In the genomic region with DNA sequence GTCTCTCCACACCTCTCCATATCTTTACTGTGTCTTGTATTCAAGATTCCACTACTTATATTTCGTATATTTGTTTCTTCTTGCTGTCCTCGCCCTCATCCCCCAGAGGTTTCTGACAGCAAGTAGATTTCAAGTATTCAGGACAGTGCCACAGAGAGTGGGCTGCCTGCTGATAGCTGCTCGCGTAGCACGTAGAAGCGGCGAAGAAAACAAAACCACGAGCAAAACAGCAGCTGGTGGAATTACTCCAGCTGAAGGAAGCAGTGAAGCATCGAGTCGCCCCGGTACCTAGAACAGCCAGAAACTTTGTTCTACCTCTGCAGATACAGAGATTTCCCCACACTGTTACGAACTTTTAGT, we compare ENCODE assay signal across 8 mouse cellular contexts. TPM values are rescaled to one million over a fixed set of nuclear protein-coding genes. Genes with fewer than 3 reads are reported as not detected.
DNase-seq lines count a peak whose midpoint lies in the region; ATAC-seq and TF ChIP-seq lines count a peak whose summit lies in the region.

No protein-coding gene starts in this region.

- H3K27me3 ChIP-seq in kidney, postnatal 0 days (ENCODE audit: insufficient read depth, low read length), result no peaks in the 10 kb centered on the region
- peaks cover 2 to 3% of the 10 kb centered on the region in 2 experiments for H3K27me3 ChIP-seq in MEL (ENCODE audit: control insufficient read depth in 1 of 2, insufficient read depth in 2 of 2, low read length in 2 of 2)
- H3K27me3 ChIP-seq in embryonic facial prominence, embryonic 11.5 days (ENCODE audit: control insufficient read depth, insufficient read depth, low read length), result no peaks in the 10 kb centered on the region
- no peaks in the 10 kb centered on the region for H3K27me3 ChIP-seq in hindbrain, postnatal 0 days (ENCODE audit: insufficient read depth, low read length)

- peak overlapping the region; percentile 93 for H3K27ac ChIP-seq in kidney, postnatal 0 days
- peak overlapping the region; percentile 95 for H3K27ac ChIP-seq in MEL (ENCODE audit: control insufficient read depth, low read depth, low read length)
- peak overlapping the region; percentile 62; the same call in 1 of the 2 replicates for H3K27ac ChIP-seq in embryonic facial prominence, embryonic 11.5 days (replicated peaks; ENCODE audit: low read depth, low read length)
- H3K27ac ChIP-seq in hindbrain, postnatal 0 days, result peak overlapping the region; percentile 94

- H3K9me3 ChIP-seq in kidney, postnatal 0 days (replicated peaks; ENCODE audit: low read length), result no peaks in the 10 kb centered on the region
- H3K9me3 ChIP-seq in MEL (replicated peaks; ENCODE audit: insufficient read depth, low read length), result no peaks in the 10 kb centered on the region
- no peaks in the 10 kb centered on the region for H3K9me3 ChIP-seq in embryonic facial prominence, embryonic 11.5 days (replicated peaks; ENCODE audit: control insufficient read depth, low read length)
- no peaks in the 10 kb centered on the region for H3K9me3 ChIP-seq in hindbrain, postnatal 0 days (ENCODE audit: low read length)

- peaks cover 6% of the 10 kb centered on the region; the same call in 1 of the 2 replicates for H3K79me2 ChIP-seq in MEL (ENCODE audit: control insufficient read depth, insufficient read depth, low read length, poor library complexity)

- no peak for TF ChIP-seq RAD21 in MEL (IDR thresholded peaks at IDR 0.05; ENCODE audit: low read depth, low read length)

- 0 out of 2 replicates have a peak, but pooled peaks cover 6% of the 10 kb centered on the region for H3K36me3 ChIP-seq in kidney, postnatal 0 days (ENCODE audit: insufficient read depth, low read length)
- H3K36me3 ChIP-seq in MEL (ENCODE audit: control insufficient read depth in 1 of 2, insufficient read depth in 2 of 2, low read length in 2 of 2), result peaks cover 0 to 17% of the 10 kb centered on the region in 2 experiments; a peak in 3 of 4 replicates
- no peaks in the 10 kb centered on the region; the same call in 1 of the 2 replicates for H3K36me3 ChIP-seq in embryonic facial prominence, embryonic 11.5 days (replicated peaks; ENCODE audit: control insufficient read depth, insufficient read depth, low read depth, low read length)
- 0 out of 2 replicates have a peak, but pooled peaks cover 3% of the 10 kb centered on the region for H3K36me3 ChIP-seq in hindbrain, postnatal 0 days (ENCODE audit: insufficient read depth, low read length)

- TF ChIP-seq CTCF in kidney, postnatal 0 days (IDR thresholded peaks at IDR 0.05; ENCODE audit: low read depth), result no peak
- TF ChIP-seq CTCF in MEL (IDR thresholded peaks at IDR 0.05 in 2 of 3, conservative IDR thresholded peaks at IDR 0.05 in 1 of 3; ENCODE audit: control insufficient read depth in 1 of 3, insufficient read depth in 1 of 3, low read depth in 2 of 3, low read length in 3 of 3, poor library complexity in 1 of 3, severe bottlenecking in 1 of 3), result no peak
- TF ChIP-seq CTCF in hindbrain, postnatal 0 days (IDR thresholded peaks at IDR 0.05; ENCODE audit: low read depth), result no peak

- no peak for TF ChIP-seq POLR2A in MEL (IDR thresholded peaks at IDR 0.05; ENCODE audit: control insufficient read depth in 1 of 2, insufficient read depth in 1 of 2, low read depth in 1 of 2, low read length in 2 of 2, poor library complexity in 1 of 2)

- H3K4me3 ChIP-seq in kidney, postnatal 0 days (replicated peaks; ENCODE audit: low read depth, low read length), result peak overlapping the region; percentile 68
- H3K4me3 ChIP-seq in MEL (ENCODE audit: control insufficient read depth in 1 of 2, insufficient read depth in 1 of 2, low read depth in 2 of 2, low read length in 2 of 2), result peak overlapping the region; percentile 64 to 78
- H3K4me3 ChIP-seq in embryonic facial prominence, embryonic 11.5 days (ENCODE audit: low read depth, low read length), result peak overlapping the region; percentile 77
- H3K4me3 ChIP-seq in hindbrain, postnatal 0 days (ENCODE audit: low read length), result peak overlapping the region; percentile 80

- no peak for DNase-seq in kidney, postnatal 0 days (ENCODE audit: low spot score)
- DNase-seq in kidney, adult 11 months, result no peak
- DNase-seq in MEL (ENCODE audit: low read depth, low spot score), result no peak
- DNase-seq in embryonic facial prominence, embryonic 11.5 days (ENCODE audit: low spot score), result no peak
- DNase-seq in hindbrain, postnatal 0 days (ENCODE audit: low spot score), result peak; percentile 32
- peak; percentile 19 for DNase-seq in lung, postnatal 10 days
- DNase-seq in thymus, postnatal 14 days, result peak; percentile 41
- DNase-seq in cerebellum, adult 9-11 months, result no peak

- WGBS in kidney, postnatal 0 days, result 19% methylated on average over 12 of the region's 12 CpGs
- whole genome bisulfite sequencing in embryonic facial prominence, embryonic 11.5 days, result 16% methylated on average over 12 of the region's 12 CpGs
- WGBS in hindbrain, postnatal 0 days, result 15% methylated on average over 12 of the region's 12 CpGs

- H3K9ac ChIP-seq in kidney, postnatal 0 days (ENCODE audit: low read depth, low read length), result peak overlapping the region; percentile 75
- H3K9ac ChIP-seq in MEL (ENCODE audit: control insufficient read depth, low read depth, low read length, poor library complexity, severe bottlenecking), result peak overlapping the region; percentile 86
- H3K9ac ChIP-seq in embryonic facial prominence, embryonic 11.5 days (replicated peaks; ENCODE audit: low read length), result peak overlapping the region; percentile 77
- peak overlapping the region; percentile 78 for H3K9ac ChIP-seq in hindbrain, postnatal 0 days (replicated peaks; ENCODE audit: low read length)

- peak overlapping the region; percentile 87 for H3K4me2 ChIP-seq in kidney, postnatal 0 days (ENCODE audit: low read length)
- peak overlapping the region; percentile 50 for H3K4me2 ChIP-seq in embryonic facial prominence, embryonic 11.5 days (ENCODE audit: low read depth, low read length)
- peak overlapping the region; percentile 96 for H3K4me2 ChIP-seq in hindbrain, postnatal 0 days (ENCODE audit: low read depth, low read length)

- ATAC-seq in kidney, postnatal 0 days (replicated peaks; ENCODE audit: low FRiP score, low read depth), result no peak; the same call in 1 of the 2 replicates
- ATAC-seq in embryonic facial prominence, embryonic 11.5 days (replicated peaks; ENCODE audit: insufficient number of reproducible peaks, low FRiP score, low TSS enrichment, low read depth), result no peak; the same call in 1 of the 2 replicates
- ATAC-seq in hindbrain, postnatal 0 days, result peak; percentile 66

- peaks cover 15% of the 10 kb centered on the region; the same call in 1 of the 2 replicates for H3K4me1 ChIP-seq in kidney, postnatal 0 days (replicated peaks; ENCODE audit: insufficient read depth, low read length)
- peaks cover 0 to 5% of the 10 kb centered on the region in 2 experiments; a peak in 1 of 4 replicates for H3K4me1 ChIP-seq in MEL (ENCODE audit: control insufficient read depth in 1 of 2, insufficient read depth in 2 of 2, low read length in 2 of 2)
- no peaks in the 10 kb centered on the region for H3K4me1 ChIP-seq in embryonic facial prominence, embryonic 11.5 days (ENCODE audit: control insufficient read depth, insufficient read depth, low read length)
- H3K4me1 ChIP-seq in hindbrain, postnatal 0 days (ENCODE audit: insufficient read depth, low read length), result peaks cover 11% of the 10 kb centered on the region

- TF ChIP-seq EP300 in MEL (IDR thresholded peaks at IDR 0.05; ENCODE audit: low read depth in 1 of 2, low read length in 2 of 2), result no peak

TF ChIP-seq in MEL, 35 proteins besides CTCF, POLR2A, EP300 and RAD21:
- no peak for TF ChIP-seq UBTF (IDR thresholded peaks at IDR 0.05; ENCODE audit: borderline replicate concordance, insufficient read depth, low read depth, low read length)
- TF ChIP-seq MXI1 (IDR thresholded peaks at IDR 0.05; ENCODE audit: low read depth, low read length), result peak; percentile 55
- peak; percentile 38 for TF ChIP-seq MAX (IDR thresholded peaks at IDR 0.05; ENCODE audit: low read length)
- TF ChIP-seq SIN3A (IDR thresholded peaks at IDR 0.05; ENCODE audit: low read length), result 0 out of 2 replicates have a peak, but pooled peaks have one; percentile 10
- no peak for TF ChIP-seq ZKSCAN1 (IDR thresholded peaks at IDR 0.05; ENCODE audit: low read depth, low read length)
- 0 out of 2 replicates have a peak, but pooled peaks have one; percentile 15 for TF ChIP-seq MYC (IDR thresholded peaks at IDR 0.05; ENCODE audit: low read depth, low read length)
- no peak for TF ChIP-seq POLR2AphosphoS2 (IDR thresholded peaks at IDR 0.05; ENCODE audit: low read length)

RNA-seq across cellular contexts. Expression of a gene that starts 0.4 kb away (rescaled TPM):
- polyA plus RNA-seq in kidney, postnatal 0 days (2015; fragmentation: Nextera tagmentation; extraction: Ambion mirVana), result 59.2 and 61.2 TPM in 2 replicates
- total RNA-seq in MEL (2012; rRNA removed), result 23.3 and 24.2 TPM in 2 replicates
- 100 to 1,000 TPM in 1 of 2 experiments, 10 to 100 TPM in 1; 35.4 to 145 TPM for polyA plus RNA-seq in MEL (2012; ENCODE audit: insufficient read depth in 1 of 2, insufficient read length in 2 of 2, low read depth in 1 of 2, low replicate concordance in 2 of 2, missing spikeins in 1 of 2)
- polyA plus RNA-seq in embryonic facial prominence, embryonic 11.5 days (2014; fragmentation: Nextera tagmentation; extraction: Ambion mirVana), result 67.4 and 80.6 TPM in 2 replicates
- 79.5 and 110 TPM in 2 replicates for total RNA-seq in hindbrain, postnatal 0 days (2014; rRNA removed)
- polyA plus RNA-seq in hindbrain, postnatal 0 days (2015; fragmentation: Nextera tagmentation; extraction: Ambion mirVana), result 110 and 111 TPM in 2 replicates

Comparison
In these comparisons a context has a peak if more than half of its experiments do, and no peak if none do; other contexts are left out.
1. DNase-seq: peak in hindbrain, postnatal 0 days (single experiment), lung, postnatal 10 days (single experiment) and thymus, postnatal 14 days (single experiment); none in kidney, postnatal 0 days (single experiment), kidney, adult 11 months (single experiment), MEL (single experiment), embryonic facial prominence, embryonic 11.5 days (single experiment) and cerebellum, adult 9-11 months (single experiment).
2. Peak in every context shown above with its lines, with median percentiles within 50 percentile points of each other: H3K27ac ChIP-seq, H3K4me2 ChIP-seq, H3K4me3 ChIP-seq and H3K9ac ChIP-seq.